Mouse (Mus musculus) ovary, adult 2 months (tissue): ENCODE data around the gene Cypt4. TPM values are rescaled to one million over a fixed set of nuclear protein-coding genes. Genes with fewer than 3 reads are reported as not detected.

Experiments
- polyA plus RNA-seq: library from polyadenylated mRNA; depleted of rRNA; stranded (reverse); fragments of >200 nt; gene quantifications from 2 replicates; pipeline ENCODE4 v1.2.3, GENCODE M21; 2012; rRNA removed

Gene Cypt4
- polyA plus RNA-seq: not detected in 2 replicates

GRCm38 (mm10) chr9:24624896-24625295 is at the start of gene Cypt4:
TSS of gene Cypt4 (plus strand) at chr9:24625196.

Other genes starting within 250 kb of the Cypt4 start
- 13.3 and 15.3 TPM in 2 replicates for gene Dpy19l1, start 122.1 kb upstream of the Cypt4 start, polyA plus RNA-seq
- gene Dpy19l2, start 71.1 kb downstream of the Cypt4 start, polyA plus RNA-seq: 0.08 TPM in 1 of 2 replicates, not detected in the other
- gene Tbx20, start 149.1 kb downstream of the Cypt4 start, polyA plus RNA-seq: 0.01 TPM in 1 of 2 replicates, not detected in the other